In the genomic region with DNA sequence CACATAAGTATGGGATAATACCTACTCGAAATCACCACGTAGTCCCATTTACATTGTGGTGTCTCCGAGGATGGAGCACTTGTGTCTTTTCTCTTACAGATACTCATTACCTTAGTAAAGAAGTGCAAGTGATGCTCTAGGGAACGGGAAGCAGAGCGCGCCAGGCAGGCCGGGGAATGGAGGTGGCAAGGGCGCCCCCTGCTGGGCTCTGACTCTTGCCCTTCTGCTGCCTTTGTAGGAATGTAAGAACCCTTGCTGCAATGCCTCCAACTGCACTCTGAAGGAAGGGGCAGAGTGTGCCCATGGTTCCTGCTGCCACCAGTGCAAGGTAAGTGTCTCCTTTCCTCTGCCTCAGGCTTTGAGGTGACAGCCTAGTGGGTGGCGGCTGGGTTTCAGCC, we compare ENCODE assay signal across 7 mouse cellular contexts. TPM values are rescaled to one million over a fixed set of nuclear protein-coding genes. Genes with fewer than 3 reads are reported as not detected.
DNase-seq lines count a peak whose midpoint lies in the region; TF ChIP-seq lines count a peak whose summit lies in the region.

No protein-coding gene starts in this region.

- peak; percentile 81 for TF ChIP-seq EP300 in heart, adult 2 months (IDR thresholded peaks at IDR 0.05; ENCODE audit: insufficient read depth, low read depth, low read length)

- peaks cover 9% of the 10 kb centered on the region for H3K4me1 ChIP-seq in heart, adult 2 months (ENCODE audit: control insufficient read depth, insufficient read depth, low read length)

- H3K27me3 ChIP-seq in heart, adult 2 months (ENCODE audit: control insufficient read depth, insufficient read depth, low read length), result no peaks in the 10 kb centered on the region
- no peaks in the 10 kb centered on the region for H3K27me3 ChIP-seq in splenic B cell, adult 2 months (ENCODE audit: control insufficient read depth, insufficient read depth, low read length, poor library complexity, severe bottlenecking)

- intact Hi-C loops in heart, adult 2 months (cut with DNase I), result loop anchor here (1.0 to 10.0 kb wide), 3 partner anchors 76 to 184 kb away; a partner anchor contains a TSS

- peak; percentile 76 to 87 for DNase-seq in CD8-positive naive resting alpha-beta T cell, adult 2 months (ENCODE audit: low read depth in 2 of 2, low spot score in 2 of 2)
- peak; percentile 80 for DNase-seq in NIH3T3 (ENCODE audit: low read depth)
- peak; percentile 72 to 73 for DNase-seq in cerebellum, postnatal 10 days
- peak; percentile 86 to 90 for DNase-seq in heart, adult 2 months
- DNase-seq in layer of hippocampus, postnatal 10 days (ENCODE audit: low spot score in 2 of 2), result peak; percentile 70 to 73
- DNase-seq in lung, postnatal 25 days (ENCODE audit: low spot score), result peak; percentile 80
- peak; percentile 87 for DNase-seq in splenic B cell, adult 2 months (ENCODE audit: low read depth, low spot score)

- peak overlapping the region; percentile 50; the same call in 1 of the 2 replicates for H3K27ac ChIP-seq in heart, adult 2 months

- no peak overlapping the region for H3K9ac ChIP-seq in heart, adult 2 months (ENCODE audit: low read depth, low read length)

- TF ChIP-seq CTCF in heart, adult 2 months (IDR thresholded peaks at IDR 0.05), result peak; percentile 99

- TF ChIP-seq POLR2A in heart, adult 2 months (IDR thresholded peaks at IDR 0.05; ENCODE audit: insufficient read depth, low read depth, low read length), result no peak

- H3K4me3 ChIP-seq in heart, adult 2 months, result no peak overlapping the region

- WGBS in heart, adult 2 months, result 54% methylated on average over 9 of the region's 9 CpGs

- H3K79me2 ChIP-seq in heart, adult 2 months (replicated peaks; ENCODE audit: control insufficient read depth, insufficient read depth, low read length), result no peaks in the 10 kb centered on the region

- peaks cover 4% of the 10 kb centered on the region for H3K36me3 ChIP-seq in heart, adult 2 months (ENCODE audit: control insufficient read depth, insufficient read depth, low read length)
- H3K36me3 ChIP-seq in splenic B cell, adult 2 months (ENCODE audit: control insufficient read depth, insufficient read depth, low read length, poor library complexity, severe bottlenecking), result peaks cover 18% of the 10 kb centered on the region

RNA-seq across cellular contexts. Expression of a gene that starts 37.8 kb away (rescaled TPM):
- under 1 TPM; 0.11 to 0.18 TPM for total RNA-seq in heart, adult 2 months (2021)
- polyA plus RNA-seq in heart, adult 2 months (2012; rRNA removed), result 0.18 and 0.20 TPM in 2 replicates
- under 1 TPM; 0.58 to 0.59 TPM for total RNA-seq in layer of hippocampus, postnatal 10 days (2021)
